Mouse (Mus musculus): ENCODE results near the gene Cdkn2aip. TPM values are rescaled to one million over a fixed set of nuclear protein-coding genes. Genes with fewer than 3 reads are reported as not detected.
A peak's percentile ranks its signal among the peaks of the same experiment; 100 is the strongest.

Gene Cdkn2aip
- total RNA-seq, 4 experiments from 2014 or later: 5.0 to 5.9 (median 5.1) TPM

DNA sequence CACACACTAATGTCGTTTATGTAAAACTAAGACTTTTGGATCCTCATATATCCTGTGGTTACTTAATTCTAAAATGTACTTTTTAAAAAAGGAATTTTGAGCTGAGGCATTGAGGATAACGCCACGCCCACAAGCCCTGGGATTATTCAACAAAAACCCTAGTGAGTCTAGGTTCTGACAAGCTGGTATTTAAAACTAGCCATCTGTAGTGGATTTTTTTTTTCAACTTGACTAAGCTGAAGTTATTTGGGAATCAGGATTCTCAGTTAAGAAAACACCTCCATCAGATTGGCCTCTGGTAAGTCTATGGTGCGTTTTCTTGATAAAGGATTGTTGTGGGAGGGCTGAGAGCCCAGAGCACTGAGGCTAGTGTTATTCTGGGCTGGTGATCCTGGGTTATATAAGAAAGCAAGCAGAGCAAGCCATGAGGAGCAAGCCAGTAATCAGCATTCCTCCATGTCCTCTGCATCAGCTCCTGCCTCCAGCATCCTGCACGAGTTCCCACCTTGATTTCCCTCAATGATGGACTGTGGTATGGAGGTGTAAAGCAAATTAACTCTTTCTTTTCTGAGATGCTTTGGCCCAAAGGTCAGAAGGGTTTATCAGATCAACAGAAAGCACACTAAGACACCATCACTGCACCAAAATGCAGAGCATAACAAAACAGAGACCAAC lies 18.2 kb downstream of the Cdkn2aip start:
- no peak for DNase-seq (ENCODE audit: low spot score in 2 of 2)

DNA sequence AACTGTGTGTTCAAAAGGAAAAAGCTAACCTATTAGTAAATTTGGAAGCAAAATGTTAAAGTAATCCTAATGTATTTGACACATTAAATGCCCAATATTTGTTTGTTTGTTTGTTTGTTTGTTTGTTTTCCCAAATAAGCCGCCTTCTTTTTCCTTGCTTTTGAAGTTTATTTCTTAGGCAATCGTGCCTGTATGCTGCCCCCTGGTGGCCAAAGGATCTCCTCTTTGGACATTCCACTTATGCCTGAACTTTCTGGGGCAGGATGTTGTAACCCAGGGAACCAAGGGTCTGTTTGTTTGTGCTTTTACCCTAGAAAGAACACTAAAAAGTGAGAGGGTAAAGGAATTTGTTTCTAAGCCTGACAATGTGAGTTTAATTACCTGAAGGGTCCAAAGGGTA lies 20.6 kb downstream of the Cdkn2aip start:
- peak; percentile 70 for DNase-seq (ENCODE audit: low spot score in 2 of 2)

GRCm38 (mm10) chr8:47691831-47692230 lies 21.9 kb downstream of the Cdkn2aip start:
- DNase-seq (ENCODE audit: low spot score in 2 of 2): no peak

DNA sequence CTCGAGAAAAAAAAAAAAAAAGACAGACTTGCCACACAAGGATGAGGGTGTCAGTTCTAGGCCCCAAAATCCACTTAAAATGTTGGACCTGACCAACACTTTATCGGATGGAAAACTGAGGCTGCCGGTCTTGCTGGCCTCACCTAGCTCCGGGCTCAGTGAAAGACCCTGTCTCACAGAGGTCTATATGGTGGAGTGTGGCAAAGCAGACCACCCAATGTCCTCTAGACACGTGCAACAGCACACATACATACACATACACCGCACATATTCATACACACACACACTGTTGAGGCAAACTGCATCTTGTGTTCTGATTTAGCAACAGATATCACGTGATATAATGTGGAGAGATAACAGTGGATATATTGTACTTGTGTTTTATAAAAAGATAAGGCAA lies 22.4 kb downstream of the Cdkn2aip start:
- no peak for DNase-seq (ENCODE audit: low spot score in 2 of 2)

DNA sequence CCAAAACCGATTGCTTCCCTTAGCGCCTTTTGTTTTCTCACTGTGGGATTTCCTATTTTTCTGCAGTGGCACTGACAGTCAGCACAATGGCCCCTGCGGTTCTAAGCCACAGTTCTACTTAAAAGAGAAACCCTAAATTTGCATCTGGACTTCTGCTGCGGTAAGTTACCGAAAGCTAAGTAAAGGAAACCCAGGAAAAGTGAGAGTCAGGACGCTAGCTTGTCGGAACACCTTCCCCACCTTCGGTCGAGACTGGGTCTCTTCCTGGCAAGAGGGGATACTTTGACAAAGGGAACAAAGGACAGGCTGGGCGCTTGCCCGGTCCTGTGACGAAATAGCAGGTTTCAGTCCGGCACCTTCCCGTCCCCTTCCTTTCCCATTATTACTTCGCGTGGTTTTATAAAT lies 23.1 kb downstream of the Cdkn2aip start:
- no peak for DNase-seq (ENCODE audit: low spot score in 2 of 2)

- no peak for DNase-seq (ENCODE audit: low spot score in 2 of 2)
These were observed 23.9 kb downstream of the Cdkn2aip start for GRCm38 (mm10) chr8:47689704-47690326.

GRCm38 (mm10) chr8:47684441-47684840 lies 29.3 kb downstream of the Cdkn2aip start:
- DNase-seq (ENCODE audit: low spot score in 2 of 2): no peak

- no peak for DNase-seq (ENCODE audit: low spot score in 2 of 2)
These were observed 29.7 kb downstream of the Cdkn2aip start for GRCm38 (mm10) chr8:47683994-47684393.

DNA sequence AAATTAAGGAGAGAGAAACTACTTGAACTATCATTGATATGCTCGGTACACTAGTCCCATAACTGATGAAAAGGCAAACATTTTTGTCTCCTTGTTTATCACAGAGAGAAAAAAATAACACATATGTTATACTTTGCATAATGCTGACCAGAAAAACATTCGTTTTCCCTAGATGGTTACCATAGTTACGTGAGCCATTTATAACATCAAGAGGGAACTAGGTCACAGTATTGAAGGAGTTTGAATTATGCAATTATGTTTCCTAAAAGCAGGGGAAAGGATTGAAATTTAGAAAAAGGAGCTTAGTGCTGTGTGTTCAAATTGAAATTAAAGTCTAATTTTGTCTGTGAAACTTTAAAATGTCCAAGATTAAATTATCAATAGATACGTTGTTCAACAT lies 33.4 kb downstream of the Cdkn2aip start:
- no peak for DNase-seq (ENCODE audit: low spot score in 2 of 2)

DNA sequence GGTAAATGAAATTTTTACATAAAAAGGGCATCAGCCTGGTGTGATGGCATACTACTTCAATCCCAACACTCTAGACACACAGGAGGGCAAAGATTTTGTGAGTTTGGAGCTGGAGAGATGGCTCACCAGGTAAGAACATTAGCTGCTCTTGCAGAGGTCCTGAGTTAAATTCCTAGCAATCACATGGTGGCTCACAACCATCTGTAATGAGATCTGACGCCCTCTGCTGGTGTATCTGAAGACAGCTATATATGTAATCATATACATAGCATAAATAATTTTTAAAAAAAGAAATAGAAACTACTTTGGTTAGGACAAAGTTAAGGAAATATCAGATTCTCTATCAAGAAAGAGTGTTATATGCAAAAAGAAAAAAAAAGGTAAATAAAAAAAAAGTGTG lies 34.1 kb downstream of the Cdkn2aip start:
- no peak for DNase-seq (ENCODE audit: low spot score in 2 of 2)

DNA sequence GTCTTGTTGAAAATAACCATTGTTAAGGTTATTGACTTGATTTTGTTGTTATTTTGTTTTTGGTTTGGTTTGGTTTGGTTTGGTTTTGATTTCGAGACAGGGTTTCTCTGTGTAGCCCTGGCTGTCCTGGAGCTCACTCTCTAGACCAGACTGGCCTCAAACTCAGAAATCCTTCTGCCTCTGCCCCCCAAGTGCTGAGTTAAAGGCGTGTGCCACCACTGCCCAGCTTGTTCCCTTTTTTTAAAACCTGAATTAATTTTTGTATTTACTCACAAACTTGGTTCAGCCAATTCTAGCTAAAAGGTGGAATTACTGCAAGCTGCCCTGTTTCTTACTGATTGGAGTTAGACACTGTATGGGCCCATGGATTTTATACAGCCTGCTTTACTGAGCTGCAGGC lies 37.1 kb downstream of the Cdkn2aip start:
- DNase-seq (ENCODE audit: low spot score in 2 of 2): no peak

DNA sequence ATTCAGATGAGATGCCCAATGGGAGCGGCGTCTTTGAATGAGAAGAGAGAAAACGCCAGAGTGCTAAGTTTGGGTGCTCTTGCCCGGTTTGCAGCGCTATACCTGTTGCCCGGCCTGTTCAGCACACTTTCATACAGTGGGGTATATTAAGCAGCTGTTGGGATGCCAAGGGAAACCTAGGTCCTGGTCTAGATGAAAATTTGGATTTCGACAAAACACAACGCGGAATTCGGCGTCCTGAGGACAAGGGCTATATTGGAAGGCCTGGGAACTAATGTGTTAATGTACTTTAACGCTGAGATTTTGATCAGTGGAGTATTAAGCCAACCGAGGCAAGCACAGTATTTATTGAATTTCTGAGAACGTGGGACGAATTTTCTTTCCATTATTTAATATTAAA lies 37.5 kb downstream of the Cdkn2aip start:
- no peak for DNase-seq (ENCODE audit: low spot score in 2 of 2)

GRCm38 (mm10) chr8:47675786-47676185 lies 37.9 kb downstream of the Cdkn2aip start:
- no peak for DNase-seq (ENCODE audit: low spot score in 2 of 2)

DNA sequence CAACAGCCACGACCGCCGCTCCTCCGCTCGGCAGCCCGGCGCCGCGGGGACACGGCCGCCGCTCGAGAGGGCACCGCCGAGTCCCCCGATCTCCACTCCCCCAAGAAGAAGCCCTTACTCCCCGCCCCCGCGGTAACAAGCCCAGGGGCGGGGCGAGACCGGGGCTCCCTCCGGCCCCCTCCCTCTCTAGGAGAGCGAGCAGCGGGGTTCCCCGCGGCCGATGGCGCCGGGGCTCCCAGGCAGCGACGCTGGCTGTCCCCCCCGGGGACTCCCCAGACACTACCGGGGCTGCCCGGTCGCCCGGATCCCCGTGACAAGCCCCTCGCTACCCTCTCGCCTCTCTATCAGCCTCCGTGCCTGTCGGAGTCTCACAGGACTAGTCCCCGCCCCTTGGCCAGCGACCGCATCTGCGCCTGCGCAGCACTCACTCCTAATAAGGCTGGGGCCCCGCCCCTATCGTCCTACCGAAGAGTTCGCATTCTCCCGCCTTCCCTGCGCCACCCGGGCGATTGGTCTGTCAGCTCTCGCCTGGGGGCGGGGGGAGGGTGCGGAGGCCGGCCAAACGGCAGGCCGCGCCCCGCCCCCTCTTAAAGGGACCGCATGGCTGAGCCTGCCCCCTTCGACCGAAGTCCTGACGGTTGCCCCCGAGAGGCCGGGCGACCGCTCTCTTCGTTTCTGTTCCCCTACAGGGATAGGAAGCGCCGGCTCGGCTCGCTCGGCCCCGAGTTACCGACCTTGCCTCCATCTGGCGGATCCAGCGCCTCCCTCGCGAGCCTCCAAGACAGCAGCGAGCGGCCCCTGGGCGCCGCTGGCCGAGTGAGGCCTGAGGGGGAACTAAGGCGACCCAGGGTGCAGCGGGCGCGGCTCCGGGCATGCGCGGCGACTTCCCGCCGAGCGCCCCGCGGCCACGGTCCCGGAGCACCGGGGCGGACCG lies 38.7 kb downstream of the Cdkn2aip start, which contains the start of gene Ing2:
Ing2 (minus strand) TSS at position 780 of the 934 bp plus-strand sequence.
- peak; percentile 100 for DNase-seq (ENCODE audit: low spot score in 2 of 2)

DNA sequence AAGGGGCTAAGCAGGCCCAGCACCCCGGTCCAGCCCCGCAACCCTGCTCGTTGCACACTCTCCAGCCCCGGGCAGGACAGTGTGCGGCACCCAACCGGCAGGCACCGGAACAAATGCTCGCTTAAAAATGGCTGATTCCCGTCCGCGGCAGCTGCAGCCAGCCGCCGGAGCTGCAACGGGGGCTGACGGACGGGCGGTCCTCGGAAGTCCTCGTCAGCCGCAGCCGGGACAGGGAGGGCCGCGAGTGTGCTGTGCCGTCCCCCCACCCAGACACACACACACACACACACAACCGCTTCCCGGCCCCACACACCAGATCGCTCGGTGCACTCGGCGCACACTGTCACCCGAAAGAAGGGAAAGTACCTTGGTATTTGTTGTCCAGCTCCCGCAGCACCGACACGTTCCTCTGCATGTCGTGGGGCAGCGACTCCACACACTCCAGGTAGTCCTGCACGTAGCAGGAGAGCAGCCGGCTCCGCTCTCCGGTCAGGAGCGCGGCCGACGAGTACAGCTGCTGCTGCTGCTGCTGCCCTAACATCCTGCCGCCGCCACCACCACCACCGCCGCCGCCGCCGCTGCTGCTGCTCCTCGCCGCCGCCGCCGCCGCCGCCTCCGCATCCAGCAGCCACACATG lies 39.5 kb downstream of the Cdkn2aip start:
- no peak for DNase-seq (ENCODE audit: low spot score in 2 of 2)

- DNase-seq (ENCODE audit: low spot score in 2 of 2): peak; percentile 78 to 80
These were observed 40.2 kb downstream of the Cdkn2aip start for GRCm38 (mm10) chr8:47673317-47674139.

GRCm38 (mm10) chr8:47664231-47664785 lies 49.4 kb downstream of the Cdkn2aip start:
- no peak for DNase-seq (ENCODE audit: low spot score in 2 of 2)

GRCm38 (mm10) chr8:47663201-47663600 lies 50.5 kb downstream of the Cdkn2aip start:
- DNase-seq (ENCODE audit: low spot score in 2 of 2): no peak

DNA sequence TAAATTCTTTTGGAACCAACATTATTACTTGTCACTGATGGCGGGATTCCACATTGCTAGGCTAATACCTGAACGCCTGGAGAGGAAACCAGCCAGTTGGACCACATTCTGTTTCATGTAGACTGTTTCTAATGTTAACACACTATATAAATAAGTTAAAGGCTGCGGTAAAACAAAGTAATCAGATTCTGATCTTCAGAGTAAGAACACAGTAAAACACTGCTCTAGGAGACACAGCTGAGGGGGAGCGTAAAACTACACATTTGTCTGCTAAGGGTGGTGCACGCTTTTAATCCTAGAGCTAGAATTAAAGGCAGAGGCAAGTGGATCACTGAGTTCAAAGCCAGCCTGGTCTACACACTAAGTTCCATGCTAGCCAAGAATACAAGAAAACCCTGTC lies 51.0 kb downstream of the Cdkn2aip start:
- no peak for DNase-seq (ENCODE audit: low spot score in 2 of 2)

GRCm38 (mm10) chr8:47660394-47660793 lies 53.3 kb downstream of the Cdkn2aip start:
- DNase-seq (ENCODE audit: low spot score in 2 of 2): no peak
